Mouse (Mus musculus): ENCODE data around the gene Gal3st1.
"Not testable (repeated sequence)": the region's sequence is repeated elsewhere in the genome, so short reads cannot be mapped to it uniquely, and the experiment has no call there.

Gal3st1 gene

DNA sequence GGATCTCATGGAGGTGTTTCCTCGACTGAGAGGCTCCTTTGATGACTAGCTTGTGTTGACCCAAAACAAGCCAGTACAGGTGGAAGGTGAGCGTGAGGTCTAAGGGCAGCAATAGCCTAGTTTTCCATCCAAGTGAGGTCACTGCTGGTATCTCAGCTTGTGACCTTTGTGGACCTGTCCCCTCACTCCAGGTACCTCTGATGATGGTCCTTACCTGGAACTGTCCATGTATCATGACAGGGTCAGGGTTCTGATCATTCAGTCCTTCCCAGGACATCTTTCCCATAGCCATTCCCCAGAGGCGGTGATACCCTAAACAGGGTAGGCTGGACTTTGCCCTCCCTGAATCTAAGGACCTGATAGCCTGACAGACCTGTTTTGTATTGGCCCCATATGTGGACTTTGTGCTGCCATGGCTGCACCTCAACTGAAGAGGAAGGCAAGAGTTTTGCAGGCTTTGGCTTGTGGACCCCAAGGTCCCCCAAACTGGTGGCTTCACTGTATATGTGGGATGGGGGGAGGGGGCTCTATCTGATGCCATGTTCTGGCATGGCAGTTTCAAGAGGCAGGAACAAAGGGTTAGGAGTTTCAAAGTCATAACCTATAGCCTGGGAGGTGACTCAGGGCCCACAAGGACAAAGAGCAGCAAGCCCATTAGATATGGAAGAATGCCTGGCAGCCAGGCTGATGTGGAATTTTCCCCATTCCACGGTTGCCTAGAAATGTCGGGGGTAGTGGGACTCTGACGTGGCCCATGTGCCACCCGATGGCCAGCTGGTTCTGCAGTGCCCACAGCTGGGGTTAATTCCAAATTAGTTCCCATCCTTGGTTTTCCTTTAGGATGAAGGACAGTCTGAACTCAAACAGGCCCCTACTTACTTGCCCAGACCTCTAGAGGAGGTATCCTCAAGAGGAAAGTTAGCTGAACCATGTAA is 894 bp upstream of the Gal3st1 start:
- no peak for DNase-seq (ENCODE audit: low spot score in 2 of 2)

GRCm38 (mm10) chr11:3983863-3984745 is 668 bp downstream of the Gal3st1 start:
- DNase-seq (ENCODE audit: low spot score in 2 of 2) = no peak

- no peak for DNase-seq (ENCODE audit: low spot score in 2 of 2)
These were observed 6.3 kb downstream of the Gal3st1 start for GRCm38 (mm10) chr11:3989748-3990147.

- DNase-seq (ENCODE audit: low spot score in 2 of 2) = no peak
These were observed 9.7 kb downstream of the Gal3st1 start for GRCm38 (mm10) chr11:3993132-3993531.

DNA sequence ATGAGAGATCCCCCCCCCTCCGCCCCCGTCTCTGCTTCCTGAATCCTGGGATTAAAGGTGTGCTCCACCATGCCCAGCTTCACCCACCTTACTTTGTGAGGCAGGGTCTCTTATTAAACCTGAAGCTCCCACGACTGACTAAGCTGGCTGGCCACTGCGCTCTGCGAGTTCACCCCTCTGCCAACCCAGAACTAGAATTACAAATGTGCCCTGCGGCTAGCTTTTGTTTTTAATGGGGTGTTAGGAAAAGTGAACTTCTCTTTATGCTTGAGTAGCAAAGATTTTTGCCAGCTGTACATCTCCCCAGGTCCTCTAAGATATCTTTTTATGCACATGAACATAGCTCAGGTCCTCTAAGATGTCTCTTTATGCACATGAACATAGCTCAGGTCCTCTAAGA is 10.5 kb downstream of the Gal3st1 start:
- no peak for DNase-seq (ENCODE audit: low spot score in 2 of 2)

- DNase-seq (ENCODE audit: low spot score in 2 of 2) = no peak
These were observed 12.1 kb downstream of the Gal3st1 start for GRCm38 (mm10) chr11:3995511-3995910.

GRCm38 (mm10) chr11:3996840-3997239 is 13.4 kb downstream of the Gal3st1 start:
- no peak for DNase-seq (ENCODE audit: low spot score in 2 of 2)

DNA sequence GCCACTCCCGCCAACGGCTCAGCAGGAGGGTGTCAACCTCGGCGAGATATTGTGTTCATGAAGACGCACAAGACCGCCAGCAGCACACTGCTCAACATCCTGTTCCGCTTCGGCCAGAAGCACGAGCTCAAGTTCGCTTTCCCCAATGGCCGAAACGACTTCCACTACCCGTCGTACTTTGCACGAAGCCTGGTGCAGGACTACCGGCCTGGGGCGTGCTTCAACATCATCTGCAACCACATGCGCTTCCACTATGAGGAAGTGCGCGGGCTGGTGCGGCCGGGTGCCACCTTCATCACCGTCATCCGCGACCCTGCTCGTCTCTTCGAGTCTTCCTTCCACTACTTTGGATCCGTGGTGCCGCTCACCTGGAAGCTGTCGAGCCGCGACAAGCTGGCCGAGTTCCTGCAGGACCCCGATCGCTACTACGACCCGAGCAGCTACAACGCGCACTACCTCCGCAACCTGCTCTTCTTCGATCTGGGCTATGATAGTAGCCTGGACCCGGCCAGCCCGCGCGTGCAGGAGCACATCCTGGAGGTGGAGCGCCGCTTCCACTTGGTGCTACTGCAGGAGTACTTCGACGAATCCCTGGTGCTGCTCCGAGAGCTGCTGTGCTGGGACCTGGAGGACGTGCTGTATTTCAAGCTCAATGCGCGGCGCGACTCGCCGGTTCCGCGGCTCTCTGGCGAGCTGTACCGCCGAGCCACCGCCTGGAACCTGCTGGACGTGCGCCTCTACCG is 14.7 kb downstream of the Gal3st1 start:
- no peak for DNase-seq (ENCODE audit: low spot score in 2 of 2)

- DNase-seq (ENCODE audit: low spot score in 2 of 2) = no peak
These were observed 16.1 kb downstream of the Gal3st1 start for GRCm38 (mm10) chr11:3999547-3999946.

DNA sequence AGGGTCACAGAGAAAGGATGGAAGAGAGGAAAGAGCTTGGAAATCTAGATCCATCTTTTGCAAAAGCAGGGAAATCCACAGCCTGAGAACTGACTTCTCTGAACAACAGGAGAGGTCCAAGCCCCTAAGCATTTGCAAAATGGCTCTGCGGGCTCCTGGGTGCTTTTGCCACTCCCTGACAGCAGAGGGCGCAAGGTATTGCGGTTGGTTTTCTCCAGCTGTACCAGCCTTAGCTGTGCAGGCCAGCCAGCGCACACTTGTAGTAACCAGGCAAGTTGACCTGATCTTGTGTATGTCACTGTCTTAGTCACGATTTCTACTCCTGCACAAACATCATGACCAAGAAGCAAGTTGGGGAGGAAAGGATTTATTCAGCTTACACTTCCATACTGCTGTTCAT is 18.2 kb downstream of the Gal3st1 start:
- DNase-seq (ENCODE audit: low spot score in 2 of 2) = peak in 1 of 2 experiments; percentile 67

- DNase-seq (ENCODE audit: low spot score in 2 of 2) = no peak
These were observed 21.9 kb downstream of the Gal3st1 start for GRCm38 (mm10) chr11:4005220-4005805.

DNA sequence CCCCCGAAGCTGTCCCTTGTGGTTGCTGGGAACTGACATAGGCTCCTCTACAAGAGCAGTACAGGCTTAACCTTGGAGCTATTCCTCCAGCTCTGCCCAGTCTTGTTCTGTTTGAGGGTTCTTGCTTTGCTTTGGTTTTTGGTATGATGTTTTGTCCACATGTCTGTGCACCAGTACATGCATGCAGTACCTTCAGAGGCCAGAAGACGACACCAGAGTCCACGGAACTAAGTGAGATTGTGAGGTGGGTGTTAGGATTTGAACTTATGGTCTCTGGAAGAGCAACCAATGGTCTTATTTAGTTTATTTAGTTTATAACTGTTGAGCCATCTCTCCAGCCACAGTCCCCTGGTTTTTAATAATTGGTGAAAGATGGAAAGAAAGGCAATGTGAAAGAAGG is 23.0 kb downstream of the Gal3st1 start:
- DNase-seq (ENCODE audit: low spot score in 2 of 2) = no peak

- DNase-seq (ENCODE audit: low spot score in 2 of 2) = no peak
These were observed 29.2 kb downstream of the Gal3st1 start for GRCm38 (mm10) chr11:4012616-4013015.

- not testable (repeated sequence) for DNase-seq (ENCODE audit: low spot score in 2 of 2)
These were observed 32.4 kb downstream of the Gal3st1 start for GRCm38 (mm10) chr11:4015796-4016195.

GRCm38 (mm10) chr11:4022111-4022510 is 38.7 kb downstream of the Gal3st1 start:
- not testable (repeated sequence) for DNase-seq (ENCODE audit: low spot score in 2 of 2)

- DNase-seq (ENCODE audit: low spot score in 2 of 2) = no peak
These were observed 39.9 kb downstream of the Gal3st1 start for GRCm38 (mm10) chr11:4023321-4023720.

DNA sequence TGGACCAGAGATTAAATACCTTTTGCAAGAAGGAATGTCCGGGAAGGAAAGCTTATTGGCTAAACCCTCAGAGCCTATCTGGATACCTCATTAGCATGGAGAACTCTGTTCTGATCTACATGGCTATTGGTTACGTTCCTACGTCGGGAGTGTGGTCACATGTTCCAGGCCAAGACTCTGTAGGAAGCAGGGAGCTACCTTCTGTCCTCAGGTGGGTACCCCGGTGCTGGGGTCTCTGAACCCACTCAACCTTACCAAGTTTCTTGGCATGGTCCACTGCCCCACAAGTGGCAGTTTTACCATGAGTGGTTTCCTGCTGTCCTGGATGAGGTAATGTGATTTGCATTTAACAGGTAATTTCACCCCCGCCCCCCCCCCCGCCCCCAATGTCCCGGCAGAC is 43.6 kb downstream of the Gal3st1 start:
- DNase-seq (ENCODE audit: low spot score in 2 of 2) = no peak

DNA sequence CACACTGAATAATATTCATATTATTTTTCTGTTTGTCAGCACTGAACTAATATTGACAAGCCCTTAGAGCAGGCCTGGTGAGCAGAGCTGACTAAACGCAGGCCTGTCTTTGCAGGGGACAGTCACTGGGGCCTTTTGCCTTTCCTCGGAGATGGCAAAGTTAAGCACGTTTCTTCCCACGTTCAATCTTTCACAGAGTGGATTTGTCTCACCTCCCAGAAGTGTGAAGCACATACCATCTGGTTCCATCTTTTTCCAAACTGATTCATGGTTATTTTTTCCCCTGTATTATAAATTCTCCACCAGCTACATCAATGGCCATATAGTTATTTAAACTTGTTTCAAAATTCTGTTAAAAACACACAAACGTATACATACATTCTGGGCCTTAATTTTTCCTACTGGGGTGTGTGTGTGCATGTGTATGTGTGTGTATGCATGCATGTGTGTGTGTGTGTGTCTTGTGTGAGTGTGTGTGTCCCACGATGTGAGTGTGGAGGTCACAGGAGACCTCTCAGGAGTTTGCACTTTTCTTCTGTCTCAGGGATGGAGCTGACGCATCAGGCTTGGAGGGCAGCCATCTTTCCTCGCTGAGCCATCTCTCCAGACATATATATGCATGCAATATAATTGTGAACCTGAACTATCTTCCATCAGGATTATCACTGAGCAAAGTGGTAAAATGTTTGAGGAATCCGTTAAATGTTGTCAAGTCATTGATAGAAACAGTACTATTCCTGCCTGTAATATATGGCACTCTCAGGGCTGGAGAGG is 44.3 kb downstream of the Gal3st1 start:
- no peak for DNase-seq (ENCODE audit: low spot score in 2 of 2)

GRCm38 (mm10) chr11:4029343-4029742 is 45.9 kb downstream of the Gal3st1 start:
- no peak for DNase-seq (ENCODE audit: low spot score in 2 of 2)

DNA sequence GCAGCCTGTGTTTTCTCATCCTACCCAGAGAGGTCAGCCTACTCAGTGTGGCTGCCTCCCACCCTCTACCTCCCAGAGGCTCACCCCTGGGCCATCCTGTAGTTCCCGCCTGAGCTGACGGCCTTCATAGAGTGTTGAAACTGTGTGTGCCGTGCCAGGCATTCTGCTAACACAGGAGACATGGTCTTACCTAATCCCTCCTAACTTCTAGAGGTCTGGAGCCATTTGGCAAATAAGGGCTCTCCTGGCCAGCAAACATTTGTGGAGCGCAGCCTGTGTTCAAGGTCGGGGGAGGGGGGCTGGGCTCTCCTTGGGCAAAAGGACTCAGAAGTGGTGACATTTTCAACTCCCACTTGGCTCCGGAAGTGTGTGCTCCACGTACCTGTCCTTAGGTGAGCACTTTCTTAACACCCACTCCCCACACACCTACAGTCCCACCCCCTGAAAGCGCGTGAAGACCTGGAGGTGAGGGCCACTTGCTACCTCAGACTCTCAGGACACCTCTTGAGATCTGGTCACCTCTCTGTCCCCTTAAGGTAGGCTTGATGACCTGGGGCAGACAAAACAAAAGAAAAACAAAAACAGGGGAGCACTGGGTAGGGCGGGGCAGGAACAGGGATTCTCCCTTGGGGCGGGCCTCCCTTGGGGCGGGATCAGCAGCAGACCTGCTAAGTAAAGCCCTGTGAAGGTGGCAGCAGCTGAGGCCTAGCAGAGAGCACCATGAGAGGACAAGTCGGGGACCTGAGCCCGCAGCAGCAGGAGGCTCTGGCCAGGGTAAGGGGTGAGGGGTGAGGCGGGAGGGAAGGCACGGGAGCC is 47.9 kb downstream of the Gal3st1 start, which contains the start of gene Sec14l4:
Sec14l4 (plus strand) TSS at position 337 of the 816 bp plus-strand sequence.
- DNase-seq (ENCODE audit: low spot score in 2 of 2) = no peak
